Mouse (Mus musculus) lung, postnatal 0 days (tissue): Measurements from ENCODE around the gene Kif13a.

Source experiments
- CTCF ChIP-seq: IDR thresholded peaks from 2 replicates; pipeline ENCODE4 v1.5.1; 2016; ENCODE audit warnings: antibody characterized with exemption, mild to moderate bottlenecking
- EP300 ChIP-seq: IDR thresholded peaks from 2 replicates; pipeline ENCODE4 v1.6.1; 2016; ENCODE audit warnings: antibody characterized with exemption, mild to moderate bottlenecking, control low read depth

- TF ChIP-seq CTCF (no peak), EP300 (no peak)
Measured at GRCm38 (mm10) chr13:46725227-46725626, 204.4 kb downstream of the Kif13a start.
